Mouse (Mus musculus): Measurements from ENCODE around the gene Jdp2.

DNA sequence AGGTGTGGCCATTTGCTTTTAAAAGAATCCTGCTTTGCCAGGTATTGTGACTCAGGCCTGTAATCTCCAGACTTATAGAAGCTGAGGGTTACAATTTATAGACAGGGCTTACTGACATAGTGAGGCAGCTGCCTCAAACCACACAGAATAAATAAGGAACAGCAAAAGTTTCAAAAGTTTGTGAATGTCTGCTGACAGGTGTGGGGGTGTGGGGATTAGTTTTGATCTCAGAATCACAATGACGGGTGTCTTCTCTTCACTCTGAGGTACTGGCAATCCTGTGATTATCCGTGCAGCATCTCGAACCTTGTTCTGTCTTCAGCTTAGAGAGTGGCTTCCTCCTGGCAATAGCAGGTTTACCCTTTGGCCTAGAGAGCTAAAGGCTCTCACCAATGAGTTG, 30.5 kb upstream of the Jdp2 start:
- TF ChIP-seq CTCF (IDR thresholded peaks at IDR 0.05; ENCODE audit: control insufficient read depth, insufficient read depth, low read length) (no peak), POLR2A (IDR thresholded peaks at IDR 0.05; ENCODE audit: borderline replicate concordance, control insufficient read depth, low read depth, low read length) (no peak)

Measured in bone marrow, adult 2 months (tissue).